Mouse (Mus musculus) CH12.LX (cell line): ENCODE measurements at regions not wholly inside any gene's neighbourhood (a gene's known extent, or its start where the extent isn't known, plus 50 kb on each side); places are given as distances from the start of the nearest gene placed in this dataset.

Experiments used
- ZKSCAN1 ChIP-seq: IDR thresholded peaks from 2 replicates; pipeline ENCODE4 v1.6.1; 2012; ENCODE audit warnings: low read depth, inconsistent platforms, low read length, improper control_type of control experiment, borderline replicate concordance
- ZNF384 ChIP-seq: IDR thresholded peaks from 2 replicates; pipeline ENCODE4 v1.6.1; 2012; ENCODE audit warnings: low read depth, low read length, improper control_type of control experiment, inconsistent platforms

- TF ChIP-seq ZNF384: no peak
- no peak for TF ChIP-seq ZKSCAN1
These were observed 216.1 kb upstream of the Map3k1 start for GRCm38 (mm10) chr13:112024667-112025585.
